Mouse (Mus musculus): ENCODE measurements around the gene Ufsp2.

Ufsp2 gene

GRCm38 (mm10) chr8:46022203-46022602 is 46.9 kb downstream of the Ufsp2 start:
- no peak for DNase-seq

GRCm38 (mm10) chr8:46022758-46023157 is 47.4 kb downstream of the Ufsp2 start:
- no peak for DNase-seq

DNA sequence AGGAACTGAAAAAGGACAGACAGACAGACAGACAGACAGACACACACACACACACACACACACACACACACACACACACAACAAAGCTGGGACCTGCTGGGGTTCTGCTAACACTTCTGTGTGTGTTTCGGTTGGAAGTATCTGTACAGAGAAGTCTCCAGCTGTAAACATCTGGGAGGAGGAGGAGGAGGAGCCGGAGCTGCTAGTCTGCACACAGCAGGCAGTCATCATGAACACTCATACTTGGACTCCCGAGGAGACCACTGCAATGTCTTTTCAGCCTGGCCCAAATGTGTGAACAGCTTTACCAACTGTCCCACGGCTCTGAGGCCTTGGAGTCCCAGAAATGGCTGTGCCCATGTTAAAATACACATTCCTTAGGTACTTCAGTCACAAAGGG is 49.1 kb downstream of the Ufsp2 start:
- DNase-seq = no peak

DNA sequence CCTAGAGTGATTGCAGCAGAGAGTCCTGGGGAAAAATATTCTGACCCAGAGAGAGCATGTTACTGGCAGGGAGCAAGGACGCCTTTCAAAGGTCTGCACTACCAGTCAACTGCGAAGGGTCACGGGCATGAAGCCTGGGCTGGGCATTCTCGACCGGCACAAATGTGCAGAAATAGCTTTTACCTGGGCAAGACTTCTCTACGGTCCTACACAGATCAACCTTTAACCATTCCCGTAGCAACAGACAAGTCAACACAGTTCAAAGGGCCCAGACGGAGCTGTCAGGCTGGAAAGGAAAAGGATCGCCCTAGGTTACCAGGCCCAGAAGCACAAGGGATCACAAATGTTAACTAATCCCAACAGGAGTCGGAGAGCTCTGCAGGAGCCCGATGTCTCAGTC is 60.9 kb downstream of the Ufsp2 start:
- DNase-seq = no peak

DNA sequence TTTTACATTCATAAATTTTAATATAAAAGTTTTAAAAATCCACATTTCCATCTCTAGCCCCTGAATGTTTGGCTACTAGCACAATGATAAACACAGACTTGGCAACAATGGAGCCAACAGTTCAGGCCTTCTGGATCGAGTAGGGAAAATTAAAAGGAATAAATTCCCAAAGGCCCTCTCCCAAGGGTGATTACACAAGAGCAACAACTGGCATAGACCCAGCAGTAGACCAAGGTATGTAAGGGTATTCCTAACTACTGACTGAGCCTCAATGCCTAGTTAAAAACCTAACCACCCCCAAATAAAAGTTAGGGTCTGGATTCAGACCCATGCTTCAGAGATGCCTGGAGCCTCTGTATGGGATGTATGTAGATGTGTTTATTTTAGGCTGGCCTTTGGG is 64.3 kb downstream of the Ufsp2 start:
- DNase-seq = no peak

DNA sequence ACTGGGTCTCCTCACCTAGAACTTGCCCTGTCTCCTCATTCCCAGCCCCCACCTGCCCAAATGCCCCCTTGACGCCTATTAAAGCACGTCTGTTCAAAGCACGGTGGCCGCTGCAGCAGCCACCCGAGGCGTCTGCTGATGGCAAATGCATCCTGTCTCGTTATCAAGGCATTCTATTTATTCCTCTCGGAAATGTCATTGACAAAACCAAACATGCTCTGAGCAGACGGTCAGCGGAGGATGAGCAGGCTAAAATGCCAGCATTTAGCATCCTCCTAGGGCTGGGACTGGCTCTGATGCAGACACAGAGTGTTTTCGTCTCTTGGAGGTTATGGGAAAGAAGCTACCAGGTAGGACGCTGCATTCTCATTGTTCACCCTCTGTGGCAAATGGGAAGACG is 64.9 kb downstream of the Ufsp2 start:
- no peak for DNase-seq

Measured in cerebellum, postnatal 10 days (tissue).